Mouse (Mus musculus) layer of hippocampus, postnatal 14 days (tissue): Measurements from ENCODE around the gene Ccdc110. TPM values are rescaled to one million over a fixed set of nuclear protein-coding genes. Genes with fewer than 3 reads are reported as not detected.

Experiments
- DNase-seq, 2 experiments: peaks; one replicate each; pipeline ENCODE4 v3.0.0; 2021 to 2022; ENCODE audit warnings: low spot score in 2 of 2, mixed read lengths in 1 of 2
- long read RNA-seq, 2 experiments: library from polyadenylated mRNA; stranded (forward); transcript quantifications; one replicate each; pipeline ENCODE4 v2.0.0; 2021
- total RNA-seq, 2 experiments: library from RNA; stranded (reverse); gene quantifications; 2 replicates each; pipeline ENCODE4 v1.2.3; 2021

Gene Ccdc110
- 1 to 10 TPM; 1.1 TPM for total RNA-seq
- long read RNA-seq, experiment 1 = 0 reads
- long read RNA-seq, experiment 2 = 0 reads

DNA sequence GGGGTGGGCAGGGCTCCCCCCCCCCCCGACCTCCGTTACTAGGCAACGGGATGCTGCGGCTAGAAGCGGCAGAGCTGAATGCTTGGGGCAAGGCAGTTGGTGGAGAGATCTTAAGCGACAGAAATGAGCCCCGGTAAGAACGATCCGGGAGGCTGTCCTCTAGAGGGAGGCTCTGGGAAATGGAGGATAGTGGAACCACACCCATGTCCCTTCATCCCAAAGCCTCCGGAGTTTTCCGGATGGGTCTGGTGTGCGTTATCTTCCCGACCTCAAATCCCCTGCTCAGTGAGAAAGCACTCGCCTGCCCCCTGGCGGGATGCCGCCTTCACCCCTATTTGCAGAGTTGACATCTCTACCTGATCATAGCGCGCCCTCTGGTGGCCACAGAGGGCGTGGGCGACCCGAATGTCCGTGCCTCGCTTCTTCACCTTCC, at the start of gene Ccdc110:
TSS of gene Ccdc110 (plus strand) at position 38 of the 433 bp plus-strand sequence.
- peak; percentile 97 to 98 for DNase-seq

DNA sequence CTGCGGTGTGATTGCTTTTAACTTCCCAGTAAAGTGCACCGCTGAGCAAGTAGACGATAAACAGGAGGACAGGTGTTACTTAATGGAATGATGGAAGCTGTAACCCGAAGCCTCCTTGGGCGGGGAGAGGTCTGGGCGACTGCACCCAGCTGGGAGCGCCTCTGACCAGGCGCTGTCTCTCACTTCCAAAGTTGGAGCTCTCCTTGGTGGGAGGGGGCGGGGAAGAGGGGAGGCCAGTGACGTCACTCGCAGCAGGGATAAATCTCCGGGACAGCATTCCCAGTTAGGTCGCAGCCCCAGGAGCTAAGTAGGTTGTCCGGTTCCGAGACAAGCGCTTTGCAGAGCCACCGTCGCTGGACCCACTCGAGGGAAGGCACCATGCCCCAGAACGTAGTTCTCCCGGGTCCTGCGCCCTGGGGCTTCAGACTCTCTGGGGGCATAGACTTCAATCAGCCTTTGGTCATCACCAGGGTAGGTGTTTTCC, 49.2 kb upstream of the Ccdc110 start, which contains the start of gene Pdlim3:
TSS of gene Pdlim3 (plus strand) at position 260 of the 484 bp plus-strand sequence.
- no peak for DNase-seq

DNA sequence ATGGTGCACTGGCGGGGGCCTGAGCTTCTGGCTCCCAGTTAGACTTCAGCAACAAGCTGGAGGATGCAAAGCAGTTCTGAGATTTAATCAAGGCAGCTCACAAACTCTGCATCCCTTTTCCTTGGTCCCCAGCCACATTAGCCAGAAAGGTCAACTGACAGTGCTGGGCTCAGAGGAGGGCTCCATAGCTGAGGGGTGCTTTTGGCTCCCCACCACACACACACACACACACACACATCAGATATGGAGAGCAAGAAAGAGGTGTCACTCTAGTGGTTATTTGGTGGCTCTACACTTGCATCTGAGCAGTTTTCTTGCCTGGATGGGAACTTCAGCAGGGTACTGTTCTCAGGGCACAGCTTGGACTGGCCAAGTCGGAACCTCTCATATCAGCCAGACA, 48.6 kb upstream of the Ccdc110 start:
- no peak for DNase-seq

DNA sequence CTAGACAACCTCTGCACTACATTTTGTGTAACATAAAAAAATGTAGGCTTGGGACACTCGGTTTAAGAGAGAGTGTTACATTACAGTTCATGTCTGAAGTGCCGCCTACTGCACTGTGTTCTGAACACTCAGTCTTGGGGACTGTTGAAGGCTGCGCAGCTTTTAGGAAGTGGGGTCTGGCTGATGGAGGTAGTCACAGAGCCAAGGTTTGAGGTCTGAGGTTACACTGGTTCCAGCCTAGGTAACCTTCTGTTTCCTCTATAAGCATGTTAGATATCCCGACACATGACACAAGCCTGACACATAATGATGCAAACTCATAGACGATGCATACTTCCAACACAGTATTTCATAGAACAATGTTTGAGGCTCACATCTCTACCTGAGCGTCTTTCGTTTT, 44.7 kb upstream of the Ccdc110 start:
- no peak for DNase-seq

DNA sequence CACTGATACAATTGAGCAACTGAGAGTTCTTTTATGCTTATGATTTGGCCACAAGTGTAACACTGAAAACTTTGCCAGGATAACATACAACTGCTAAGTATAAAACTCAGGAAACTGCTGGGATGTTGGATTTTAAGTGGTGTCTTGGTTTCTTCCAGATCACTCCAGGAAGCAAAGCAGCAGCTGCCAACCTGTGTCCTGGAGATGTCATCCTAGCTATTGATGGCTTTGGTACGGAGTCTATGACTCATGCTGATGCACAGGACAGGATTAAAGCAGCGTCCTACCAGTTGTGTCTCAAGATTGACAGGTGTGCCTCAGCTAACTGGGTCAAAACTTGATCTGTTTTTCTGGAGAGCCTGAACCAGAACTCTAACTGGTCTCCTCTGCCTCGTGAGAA, 37.8 kb upstream of the Ccdc110 start:
- no peak for DNase-seq

DNA sequence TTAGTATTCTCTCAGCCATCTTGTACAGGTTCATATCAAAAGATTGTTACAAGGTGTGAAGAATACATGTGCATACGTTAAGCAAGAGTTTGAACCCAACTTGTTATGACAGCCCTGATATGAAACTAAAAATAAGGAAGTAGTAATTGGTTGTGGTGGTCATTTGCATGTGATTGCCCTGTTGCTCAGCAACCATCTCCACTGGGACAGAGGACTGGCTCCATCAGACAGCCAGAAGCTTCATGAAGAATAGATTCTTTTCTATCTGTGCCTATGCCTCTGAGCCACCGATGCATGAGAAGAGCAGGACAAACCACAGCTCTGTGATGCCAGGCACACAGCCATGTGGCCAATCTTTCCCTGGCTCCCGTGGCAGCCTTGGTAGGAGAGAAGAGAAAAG, 34.6 kb upstream of the Ccdc110 start:
- DNase-seq = no peak

DNA sequence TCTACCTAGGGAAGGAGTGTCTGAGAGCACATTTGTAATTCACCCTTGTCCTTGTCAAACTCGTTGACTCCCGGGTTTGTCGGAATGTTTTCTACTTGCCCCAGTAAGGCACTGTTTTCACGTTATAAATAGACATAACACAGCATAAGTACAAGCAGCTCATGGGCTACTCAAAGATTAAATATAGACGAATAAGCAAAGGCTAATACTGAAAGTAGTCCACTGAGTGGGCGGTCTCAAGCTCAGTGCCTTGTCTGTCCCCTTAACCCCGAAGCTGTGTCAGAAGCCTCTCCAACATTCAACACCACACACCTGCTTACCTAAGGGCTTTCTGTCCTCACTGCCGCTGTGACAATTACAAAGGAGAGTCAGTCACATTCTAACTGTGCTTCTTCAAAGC, 32.8 kb upstream of the Ccdc110 start:
- no peak for DNase-seq

DNA sequence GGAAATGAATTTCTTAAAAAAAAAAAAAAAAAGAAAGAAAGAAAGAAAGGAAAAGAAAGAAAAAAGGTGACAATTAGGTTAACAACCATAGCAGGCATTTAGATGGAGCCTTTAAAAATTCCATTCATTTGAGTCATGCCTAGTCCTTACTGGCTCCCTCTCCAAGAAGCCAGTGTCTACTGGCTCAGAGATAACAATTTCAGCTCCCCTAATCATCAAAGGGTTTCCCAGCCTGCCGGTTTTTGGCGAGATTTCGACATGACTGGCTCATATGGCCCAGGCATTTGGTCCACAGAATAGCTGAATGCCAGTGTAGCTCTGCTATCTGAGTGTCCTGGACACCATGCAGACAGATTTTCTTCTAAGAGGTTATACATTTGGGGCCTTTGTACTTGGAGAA, 30.8 kb upstream of the Ccdc110 start:
- no peak for DNase-seq

DNA sequence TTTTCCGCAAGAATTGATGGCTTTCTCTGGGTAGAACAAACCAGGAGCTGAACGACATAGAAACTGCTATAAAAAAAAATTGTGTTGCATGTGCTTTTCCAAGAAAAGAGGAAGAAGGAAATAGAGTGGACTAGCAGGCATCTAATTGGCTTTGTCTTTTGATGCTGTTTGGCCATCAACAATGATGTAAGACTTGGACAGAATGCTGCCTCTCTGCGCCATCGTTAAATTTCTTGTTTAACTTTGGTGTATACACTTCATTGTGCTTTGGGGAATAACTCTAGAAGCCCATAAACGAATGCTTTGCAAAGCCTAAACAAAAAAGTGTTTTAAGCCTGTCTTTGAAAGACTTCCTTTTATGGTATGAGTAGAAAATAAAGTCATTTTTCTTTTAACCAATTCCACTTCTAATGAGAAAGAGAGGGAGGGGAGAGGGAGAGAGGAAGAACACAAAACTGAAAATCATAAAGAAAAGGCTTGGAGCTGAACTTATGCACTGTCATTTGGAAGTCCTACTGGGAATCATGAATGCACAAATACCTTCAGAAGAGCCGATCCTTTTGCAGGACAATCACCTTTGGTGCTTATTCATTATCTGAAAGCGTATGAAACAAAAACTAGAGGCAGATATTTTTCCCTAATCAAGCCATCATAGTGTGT, 28.7 kb upstream of the Ccdc110 start:
- no peak for DNase-seq

DNA sequence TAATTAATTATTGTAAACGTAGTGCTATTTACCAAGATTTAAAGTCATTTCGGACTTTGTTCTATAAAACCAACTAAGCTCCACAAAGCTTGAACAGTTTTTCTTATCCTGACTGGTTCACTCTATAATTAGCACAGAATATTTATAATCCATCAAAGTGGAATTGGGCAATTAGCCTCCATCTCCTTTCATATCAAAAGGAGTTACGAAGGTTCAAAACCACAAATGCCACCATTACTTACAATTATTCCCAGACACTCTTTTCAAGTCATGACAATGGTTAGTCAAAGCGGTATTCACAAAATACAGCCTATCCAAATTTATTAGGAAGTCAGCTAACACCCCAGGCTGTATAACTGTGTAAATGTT, 28.2 kb upstream of the Ccdc110 start:
- DNase-seq = no peak

DNA sequence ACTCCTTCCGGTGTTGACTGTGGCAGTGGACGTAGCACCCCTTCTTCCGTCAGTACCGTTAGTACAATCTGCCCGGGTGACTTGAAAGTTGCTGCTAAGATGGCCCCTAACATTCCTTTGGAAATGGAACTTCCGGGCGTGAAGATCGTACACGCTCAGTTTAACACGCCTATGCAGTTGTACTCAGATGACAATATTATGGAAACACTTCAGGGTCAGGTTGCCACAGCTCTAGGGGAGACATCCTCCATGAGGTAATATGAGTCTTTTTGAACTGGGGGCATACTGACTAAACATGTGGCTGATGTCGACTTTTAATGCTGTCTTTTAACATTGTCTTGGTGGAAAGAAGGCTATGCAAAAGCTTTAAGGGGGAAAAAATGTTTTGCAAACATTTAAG, 20.7 kb upstream of the Ccdc110 start:
- DNase-seq = no peak

DNA sequence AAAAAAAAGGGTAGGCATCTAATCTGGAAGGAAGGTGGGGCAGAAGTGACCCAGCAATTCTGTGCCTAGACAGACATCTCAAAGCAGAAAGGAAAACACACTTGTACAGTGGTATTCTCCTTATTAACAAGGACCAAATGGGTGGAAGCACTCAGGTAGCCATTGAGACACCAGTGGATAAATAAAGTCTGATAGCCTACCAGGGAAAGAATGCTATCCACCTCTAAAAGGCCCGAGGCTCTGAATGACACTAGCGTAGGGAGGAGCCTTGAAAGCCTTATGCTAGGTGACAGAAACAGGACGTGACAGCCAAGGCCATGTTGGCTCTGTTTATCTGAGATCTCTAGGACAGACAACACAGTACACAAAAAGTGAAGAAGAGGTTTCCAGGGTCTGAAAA, 17.9 kb upstream of the Ccdc110 start:
- no peak for DNase-seq

DNA sequence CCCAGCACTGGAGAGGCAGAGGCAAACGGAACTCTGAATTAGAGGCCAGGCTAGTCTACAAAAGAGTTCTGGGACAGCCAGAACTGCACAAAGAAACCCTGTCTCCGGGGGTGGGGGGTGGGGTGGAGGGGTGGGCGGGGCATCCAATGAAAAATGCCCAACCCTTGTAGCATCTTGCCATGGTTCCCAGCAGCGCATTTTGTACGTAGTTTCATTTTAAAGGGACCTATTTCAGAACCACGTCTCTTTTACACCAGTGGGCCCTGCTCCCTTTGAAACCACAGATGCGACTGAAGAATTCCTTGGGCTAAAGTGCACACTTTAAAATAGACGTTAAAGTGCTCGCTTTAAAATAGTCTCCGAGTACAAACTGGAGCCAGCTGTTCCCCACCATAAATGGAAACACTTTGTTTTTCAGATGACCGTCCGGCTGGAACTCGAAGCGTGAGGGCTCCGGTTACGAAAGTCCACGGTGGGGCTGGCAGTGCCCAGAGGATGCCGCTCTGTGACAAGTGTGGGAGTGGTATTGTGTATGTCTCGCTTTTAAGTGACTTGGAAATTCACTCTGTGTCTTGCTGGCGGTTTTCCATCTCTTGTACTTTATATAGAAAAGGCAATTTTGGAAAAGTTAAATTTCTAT, 17.3 kb upstream of the Ccdc110 start:
- DNase-seq = no peak

DNA sequence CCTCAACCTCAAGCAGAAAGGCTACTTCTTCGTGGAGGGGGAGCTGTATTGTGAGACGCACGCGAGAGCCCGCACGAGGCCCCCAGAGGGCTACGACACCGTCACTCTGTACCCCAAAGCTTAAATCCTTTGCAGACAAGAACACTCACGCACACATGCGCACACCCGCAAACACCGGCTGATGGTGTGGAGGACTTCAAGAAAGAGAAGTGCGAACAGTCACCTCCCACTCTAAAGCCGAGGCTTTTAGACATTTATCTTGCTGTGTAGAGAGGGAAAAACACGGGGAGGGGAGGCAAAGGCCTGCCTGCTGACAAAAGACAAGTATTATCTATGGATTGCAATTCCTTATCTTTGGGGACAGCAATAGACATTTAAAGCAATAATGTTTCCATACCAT, 15.5 kb upstream of the Ccdc110 start:
- no peak for DNase-seq

DNA sequence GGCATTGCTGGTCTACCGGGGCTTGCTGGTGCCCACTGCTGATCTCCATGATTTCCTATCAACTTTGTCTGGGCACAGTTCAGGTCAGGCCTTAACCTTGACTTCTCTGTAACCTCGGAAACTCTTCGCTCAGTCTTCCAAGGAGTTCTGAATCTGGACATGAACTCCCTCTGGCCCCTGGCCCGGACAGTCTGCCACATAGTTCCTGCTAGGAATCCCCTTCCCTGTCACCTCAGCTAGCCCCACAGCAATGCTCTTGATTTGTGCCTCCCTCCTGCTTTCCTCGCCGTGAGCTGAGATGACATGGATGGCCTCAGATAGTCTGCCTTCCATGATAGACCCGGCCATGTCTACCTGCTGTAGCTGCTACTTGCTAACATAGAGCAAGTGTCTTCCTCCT, 14.0 kb upstream of the Ccdc110 start:
- DNase-seq = no peak

DNA sequence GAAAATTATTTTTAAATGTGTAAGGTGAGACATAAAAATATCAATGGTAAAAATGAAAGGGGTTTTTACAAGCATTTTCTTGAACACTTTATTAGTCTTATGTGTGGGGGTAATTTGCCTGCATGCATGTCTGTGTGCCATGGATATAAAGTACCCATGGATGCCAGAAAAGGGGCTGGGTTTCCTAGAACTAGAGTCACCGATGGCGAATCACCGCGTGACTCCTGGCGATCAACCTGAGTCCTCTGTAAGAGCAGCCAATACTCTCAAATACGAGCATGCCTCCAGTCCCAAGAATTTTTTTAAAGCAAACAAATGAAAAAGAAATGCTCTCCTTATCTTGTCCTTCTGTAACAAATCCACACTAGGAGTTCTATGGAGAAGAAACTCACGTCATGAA, 12.3 kb upstream of the Ccdc110 start:
- DNase-seq = no peak

DNA sequence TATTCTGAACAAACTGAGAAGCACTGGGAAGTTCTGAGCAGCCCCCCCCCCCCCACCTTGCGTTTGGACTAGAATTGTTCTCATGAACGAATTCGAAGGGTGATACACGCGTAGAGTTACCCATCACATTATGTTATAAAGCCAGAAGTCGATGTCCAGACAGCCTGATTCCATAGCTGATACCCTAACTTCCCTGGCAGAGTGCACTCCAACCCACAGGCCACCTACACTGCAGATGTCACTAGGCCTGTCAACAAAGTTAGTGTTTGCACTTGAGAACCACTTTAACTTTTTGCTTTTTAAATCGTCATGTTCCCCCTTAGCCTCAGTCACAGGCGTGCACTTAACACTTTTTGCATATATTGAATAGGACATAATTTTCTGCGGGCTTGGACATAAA, 2.6 kb downstream of the Ccdc110 start:
- DNase-seq = peak in 1 of 2 experiments; percentile 8

DNA sequence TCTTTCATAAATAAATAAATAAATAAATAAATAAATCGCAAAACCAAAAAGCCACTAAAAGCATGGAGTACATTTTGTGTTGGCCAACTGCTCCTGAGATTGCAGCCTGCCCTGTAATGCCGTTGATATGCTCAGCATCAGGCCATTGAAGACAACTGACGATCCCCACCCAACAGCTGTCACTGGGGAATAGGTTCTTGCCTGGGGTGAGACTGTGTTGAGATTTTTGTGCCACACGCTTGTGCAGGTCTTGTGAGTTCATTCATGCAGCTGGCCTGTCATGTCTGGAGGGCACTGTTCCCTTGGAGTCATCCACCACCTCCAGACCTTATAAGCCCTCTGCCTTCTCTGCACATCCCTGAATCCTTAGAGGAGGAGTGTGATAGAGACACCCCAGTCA, 11.9 kb downstream of the Ccdc110 start:
- DNase-seq = no peak

DNA sequence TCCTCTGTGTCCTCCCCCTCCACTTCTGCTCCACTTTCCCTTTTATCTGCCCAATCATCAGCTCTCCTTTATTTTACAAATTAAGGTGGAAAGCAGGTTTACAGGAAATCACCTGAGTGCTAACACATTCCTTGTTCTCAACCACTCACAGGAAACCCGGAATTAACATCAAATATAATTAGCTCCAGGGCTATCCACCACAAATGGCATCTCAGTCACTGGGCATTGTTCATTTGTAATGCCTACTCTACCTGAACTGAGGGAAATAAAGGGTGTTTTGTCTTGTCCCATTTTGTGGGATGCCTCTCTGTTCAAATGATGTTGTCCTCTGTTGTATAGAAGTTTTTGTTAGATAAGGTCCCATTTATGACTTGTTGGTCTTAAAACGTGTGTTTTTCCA, 16.2 kb downstream of the Ccdc110 start:
- no peak for DNase-seq

DNA sequence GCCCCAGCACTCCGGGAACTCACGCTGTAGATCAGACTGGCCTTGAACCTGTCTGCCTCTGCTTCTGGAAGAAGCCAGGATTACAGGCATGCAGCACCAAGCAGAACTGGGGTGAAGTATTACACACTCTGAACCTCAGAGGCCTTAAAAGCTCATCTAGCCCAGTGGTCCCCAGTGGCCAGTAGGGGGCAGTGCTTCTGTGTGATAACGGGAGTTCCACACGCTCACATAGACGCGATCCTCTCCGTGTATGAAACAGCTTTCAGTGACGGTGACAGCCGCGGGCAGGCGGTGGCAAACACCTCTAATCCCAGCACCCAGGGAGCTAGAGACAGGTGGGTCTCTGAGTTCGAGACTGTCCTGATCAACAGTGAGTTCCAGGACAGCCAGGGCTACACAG, 36.5 kb downstream of the Ccdc110 start:
- DNase-seq = no peak

DNA sequence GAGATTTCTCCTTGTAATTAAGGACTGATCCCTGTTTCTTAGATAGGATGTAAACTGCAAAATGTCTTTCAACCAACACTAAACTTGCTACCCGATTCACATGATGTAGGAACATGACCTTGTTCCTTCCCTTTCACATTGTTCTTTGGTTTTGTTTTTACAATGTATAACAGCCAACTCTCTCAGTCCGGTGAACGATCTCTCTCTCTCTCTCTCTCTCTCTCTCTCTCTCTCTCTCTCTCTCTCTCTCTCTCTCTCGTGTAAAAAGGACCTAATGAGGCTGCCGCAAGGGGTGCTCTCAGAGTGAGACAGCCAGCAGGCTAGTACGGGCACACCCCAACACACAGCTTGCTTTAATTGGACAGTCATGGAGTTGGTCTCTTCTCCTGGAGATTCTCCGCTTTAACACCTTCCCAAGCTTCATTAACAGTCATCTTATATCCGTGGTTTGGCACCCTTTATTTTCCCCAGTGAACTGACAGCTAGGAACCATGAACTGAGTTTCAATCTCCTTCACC, 39.6 kb downstream of the Ccdc110 start:
- no peak for DNase-seq

DNA sequence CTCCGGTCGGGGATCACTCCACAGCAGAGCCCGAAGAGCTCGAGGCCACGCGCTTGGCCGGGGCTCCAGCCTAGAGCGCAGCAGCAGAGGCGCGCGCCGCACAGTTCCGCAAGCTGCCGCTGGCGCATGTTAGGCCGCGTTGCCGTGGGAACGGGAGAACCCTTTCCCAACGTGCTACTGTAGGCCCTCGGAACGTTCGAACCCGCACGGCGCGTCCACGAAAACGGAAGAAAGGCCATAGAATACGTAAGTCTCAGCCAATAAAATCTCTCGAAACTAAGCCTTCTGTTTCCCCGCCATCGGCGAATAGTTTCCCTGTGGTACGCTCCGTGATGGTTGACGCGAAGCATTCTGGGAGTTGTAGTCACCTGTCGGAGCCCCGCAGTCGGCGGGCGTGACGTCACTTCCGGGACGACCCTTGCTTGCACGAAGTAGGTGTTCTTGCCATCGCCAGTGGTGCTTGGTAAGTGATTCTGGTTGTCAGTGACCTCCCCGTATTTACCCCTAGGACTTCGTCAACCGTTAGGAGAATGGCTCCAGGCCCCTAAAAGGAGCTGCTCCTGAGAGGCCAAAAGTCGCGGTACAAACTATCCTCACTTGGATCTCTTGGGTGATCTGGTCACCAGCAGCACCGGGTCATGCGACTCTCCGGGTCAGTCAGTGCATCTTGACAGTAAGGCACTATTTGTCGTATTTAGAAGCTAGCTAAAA, 40.9 kb downstream of the Ccdc110 start, which contains the start of the genes 1700029J07Rik and Ufsp2:
TSS of gene 1700029J07Rik (minus strand) at position 127 of the 711 bp plus-strand sequence.
TSS of gene Ufsp2 (plus strand) at position 403 of the 711 bp plus-strand sequence.
- DNase-seq = peak; percentile 98 to 99
